Comparison of ENCODE assay signal across 24 mouse cellular contexts in genomic region chr10:72347253-72347652, GRCm38 (mm10).
DNase-seq lines count a peak whose midpoint lies in the region; ATAC-seq and TF ChIP-seq lines count a peak whose summit lies in the region.
"Had no signal": no experiment of that assay in that cellular context is flagged by ENCODE, and none has a peak within 500 bp of the region (broad histone marks: within the 10 kb centered on the region; RNA-seq: fewer than 3 reads in every experiment).

No protein-coding gene starts in this region.

- WGBS in hindbrain, postnatal 0 days, result 63% methylated on average over 5 of the region's 5 CpGs
- 68% methylated on average over 5 of the region's 5 CpGs for WGBS in hindbrain, embryonic 16.5 days
- WGBS in midbrain, embryonic 12.5 days, result 33% methylated on average over 5 of the region's 5 CpGs
- WGBS in midbrain, embryonic 16.5 days, result 30% methylated on average over 5 of the region's 5 CpGs
- 61% methylated on average over 5 of the region's 5 CpGs for WGBS in kidney, embryonic 16.5 days

- TF ChIP-seq CTCF in hindbrain, postnatal 0 days (IDR thresholded peaks at IDR 0.05; ENCODE audit: low read depth), result no peak
- TF ChIP-seq CTCF in Patski (IDR thresholded peaks at IDR 0.05), result no peak

- no peak for ATAC-seq in hindbrain, postnatal 0 days
- ATAC-seq in hindbrain, embryonic 16.5 days, result no peak
- peak; percentile 65 for ATAC-seq in midbrain, embryonic 12.5 days (ENCODE audit: low FRiP score, low read depth)
- ATAC-seq in midbrain, embryonic 16.5 days, result no peak
- no peak for ATAC-seq in Patski
- ATAC-seq in kidney, embryonic 16.5 days (ENCODE audit: low FRiP score, low TSS enrichment), result no peak
- ATAC-seq: forebrain, embryonic 15.5 days had no signal

- no peak overlapping the region for H3K4me3 ChIP-seq in hindbrain, postnatal 0 days (ENCODE audit: low read length)
- no peak overlapping the region for H3K4me3 ChIP-seq in hindbrain, embryonic 16.5 days (ENCODE audit: low read length)
- H3K4me3 ChIP-seq in midbrain, embryonic 12.5 days, result no peak overlapping the region
- H3K4me3 ChIP-seq in midbrain, embryonic 16.5 days (ENCODE audit: low read depth, low read length), result no peak overlapping the region
- no peak overlapping the region for H3K4me3 ChIP-seq in kidney, embryonic 16.5 days (ENCODE audit: low read length)
- H3K4me3 ChIP-seq: embryonic facial prominence, embryonic 12.5 days; erythroblast, embryonic 14.5 days; forebrain, embryonic 12.5 days; forebrain, embryonic 15.5 days; heart, embryonic 12.5 days; heart, embryonic 15.5 days; hindbrain, embryonic 10.5 days; hindbrain, embryonic 13.5 days had no signal

- no peaks in the 10 kb centered on the region for H3K9me3 ChIP-seq in hindbrain, postnatal 0 days (ENCODE audit: low read length)
- H3K9me3 ChIP-seq in hindbrain, embryonic 16.5 days (ENCODE audit: control insufficient read depth, low read length), result no peaks in the 10 kb centered on the region
- H3K9me3 ChIP-seq in midbrain, embryonic 12.5 days, result no peaks in the 10 kb centered on the region
- no peaks in the 10 kb centered on the region for H3K9me3 ChIP-seq in midbrain, embryonic 16.5 days (replicated peaks; ENCODE audit: control insufficient read depth, low read length, poor library complexity, severe bottlenecking)
- H3K9me3 ChIP-seq in kidney, embryonic 16.5 days (ENCODE audit: low read length), result no peaks in the 10 kb centered on the region
- H3K9me3 ChIP-seq: embryonic facial prominence, embryonic 12.5 days; forebrain, embryonic 12.5 days; forebrain, embryonic 15.5 days; G1E; heart, embryonic 12.5 days; heart, embryonic 15.5 days; hindbrain, embryonic 10.5 days; hindbrain, embryonic 13.5 days had no signal

- POLR2A ChIA-PET in Patski (lab: Charles Lee), result no interaction called here

- no peaks in the 10 kb centered on the region for H3K36me3 ChIP-seq in hindbrain, postnatal 0 days (ENCODE audit: insufficient read depth, low read length)
- no peaks in the 10 kb centered on the region for H3K36me3 ChIP-seq in hindbrain, embryonic 16.5 days (ENCODE audit: control insufficient read depth, insufficient read depth, low read length)
- H3K36me3 ChIP-seq in midbrain, embryonic 12.5 days, result no peaks in the 10 kb centered on the region
- no peaks in the 10 kb centered on the region for H3K36me3 ChIP-seq in midbrain, embryonic 16.5 days (ENCODE audit: control insufficient read depth, insufficient read depth, low read length)
- no peaks in the 10 kb centered on the region for H3K36me3 ChIP-seq in kidney, embryonic 16.5 days (ENCODE audit: insufficient read depth, low read length)
- H3K36me3 ChIP-seq: embryonic facial prominence, embryonic 12.5 days; forebrain, embryonic 12.5 days; forebrain, embryonic 15.5 days; G1E; heart, embryonic 12.5 days; heart, embryonic 15.5 days; hindbrain, embryonic 10.5 days; hindbrain, embryonic 13.5 days had no signal

- CTCF ChIA-PET in Patski (lab: Charles Lee), result no interaction called here

- H3K27me3 ChIP-seq in hindbrain, postnatal 0 days (ENCODE audit: insufficient read depth, low read length), result no peaks in the 10 kb centered on the region
- H3K27me3 ChIP-seq in hindbrain, embryonic 16.5 days (replicated peaks; ENCODE audit: control insufficient read depth, insufficient read depth, low read length), result no peaks in the 10 kb centered on the region
- H3K27me3 ChIP-seq in midbrain, embryonic 12.5 days, result no peaks in the 10 kb centered on the region
- H3K27me3 ChIP-seq in midbrain, embryonic 16.5 days (ENCODE audit: control insufficient read depth, insufficient read depth, low read depth, low read length), result no peaks in the 10 kb centered on the region
- H3K27me3 ChIP-seq in Patski, result no peaks in the 10 kb centered on the region
- no peaks in the 10 kb centered on the region for H3K27me3 ChIP-seq in kidney, embryonic 16.5 days (ENCODE audit: insufficient read depth, low read length)
- H3K27me3 ChIP-seq: CH12.LX; embryonic facial prominence, embryonic 12.5 days; forebrain, embryonic 12.5 days; forebrain, embryonic 15.5 days; heart, embryonic 12.5 days; heart, embryonic 15.5 days; hindbrain, embryonic 13.5 days had no signal

- H3K4me2 ChIP-seq in hindbrain, postnatal 0 days (ENCODE audit: low read depth, low read length), result no peak overlapping the region
- no peak overlapping the region for H3K4me2 ChIP-seq in hindbrain, embryonic 16.5 days (ENCODE audit: low read length)
- H3K4me2 ChIP-seq in midbrain, embryonic 12.5 days (replicated peaks), result no peak overlapping the region
- H3K4me2 ChIP-seq in midbrain, embryonic 16.5 days (ENCODE audit: low read length), result no peak overlapping the region
- H3K4me2 ChIP-seq in kidney, embryonic 16.5 days (replicated peaks; ENCODE audit: low read depth, low read length), result no peak overlapping the region
- H3K4me2 ChIP-seq: embryonic facial prominence, embryonic 12.5 days; forebrain, embryonic 12.5 days; forebrain, embryonic 15.5 days; heart, embryonic 12.5 days; heart, embryonic 15.5 days; hindbrain, embryonic 13.5 days had no signal

- in situ Hi-C loops in Patski (cut with MboI; ENCODE audit: low pct_unique_long_range_greater_than_20kb), result no loop called here

- no peaks in the 10 kb centered on the region for H3K4me1 ChIP-seq in hindbrain, postnatal 0 days (ENCODE audit: insufficient read depth, low read length)
- no peaks in the 10 kb centered on the region for H3K4me1 ChIP-seq in hindbrain, embryonic 16.5 days (ENCODE audit: control insufficient read depth, insufficient read depth, low read depth, low read length)
- 0 out of 2 replicates have a peak, but pooled peaks cover 2% of the 10 kb centered on the region for H3K4me1 ChIP-seq in midbrain, embryonic 12.5 days
- no peaks in the 10 kb centered on the region for H3K4me1 ChIP-seq in midbrain, embryonic 16.5 days (ENCODE audit: control insufficient read depth, insufficient read depth, low read length)
- no peaks in the 10 kb centered on the region for H3K4me1 ChIP-seq in kidney, embryonic 16.5 days (ENCODE audit: insufficient read depth, low read length)
- H3K4me1 ChIP-seq: embryonic facial prominence, embryonic 12.5 days; forebrain, embryonic 12.5 days; forebrain, embryonic 15.5 days; heart, embryonic 12.5 days; heart, embryonic 15.5 days; hindbrain, embryonic 10.5 days; hindbrain, embryonic 13.5 days had no signal

- peak; percentile 13 for DNase-seq in hindbrain, postnatal 0 days (ENCODE audit: low spot score)
- DNase-seq in Patski (ENCODE audit: low read depth, low spot score), result peak; percentile 1
- DNase-seq: adrenal gland, adult 2 months; adrenal gland, postnatal 14 days; cerebellum, adult 11-12 months; cerebellum, adult 8-10 months; cerebellum, postnatal 14 days; gastrocnemius, postnatal 25 days; heart, postnatal 10 days; heart, postnatal 36 days had no signal

- H3K9ac ChIP-seq in hindbrain, postnatal 0 days (replicated peaks; ENCODE audit: low read length), result no peak overlapping the region
- no peak overlapping the region for H3K9ac ChIP-seq in hindbrain, embryonic 16.5 days (ENCODE audit: low read depth, low read length)
- no peak overlapping the region for H3K9ac ChIP-seq in midbrain, embryonic 12.5 days (replicated peaks)
- no peak overlapping the region for H3K9ac ChIP-seq in midbrain, embryonic 16.5 days (ENCODE audit: low read depth, low read length)
- H3K9ac ChIP-seq in kidney, embryonic 16.5 days (replicated peaks; ENCODE audit: low read length), result no peak overlapping the region
- H3K9ac ChIP-seq: embryonic facial prominence, embryonic 12.5 days; forebrain, embryonic 12.5 days; forebrain, embryonic 15.5 days; heart, embryonic 12.5 days; heart, embryonic 15.5 days; hindbrain, embryonic 13.5 days had no signal

- no peak overlapping the region for H3K27ac ChIP-seq in hindbrain, postnatal 0 days
- H3K27ac ChIP-seq in hindbrain, embryonic 16.5 days (ENCODE audit: low read depth, low read length), result no peak overlapping the region
- H3K27ac ChIP-seq in midbrain, embryonic 12.5 days (replicated peaks), result no peak overlapping the region
- H3K27ac ChIP-seq in midbrain, embryonic 16.5 days (ENCODE audit: low read length), result no peak overlapping the region
- no peak overlapping the region for H3K27ac ChIP-seq in kidney, embryonic 16.5 days (ENCODE audit: low read length)
- H3K27ac ChIP-seq: embryonic facial prominence, embryonic 12.5 days; forebrain, embryonic 12.5 days; forebrain, embryonic 15.5 days; heart, embryonic 15.5 days; hindbrain, embryonic 10.5 days; hindbrain, embryonic 13.5 days had no signal
